Mouse (Mus musculus): ENCODE measurements around the gene Kif1c. TPM values are rescaled to one million over a fixed set of nuclear protein-coding genes. Genes with fewer than 3 reads are reported as not detected.

The Kif1c gene
- polyA plus RNA-seq, 1 experiment from 2014 or later, result 2.3 TPM

GRCm38 (mm10) chr11:70671333-70672047 lies 28.9 kb upstream of the Kif1c start:
- no peaks in the 10 kb centered on the region for H3K9me3 ChIP-seq (ENCODE audit: control insufficient read depth, low read length)
- H3K27me3 ChIP-seq (replicated peaks; ENCODE audit: control insufficient read depth, insufficient read depth, low read length), result no peaks in the 10 kb centered on the region
- H3K4me3 ChIP-seq (ENCODE audit: low read length), result no peak overlapping the region
- H3K4me1 ChIP-seq (ENCODE audit: control insufficient read depth, insufficient read depth, low read length), result peaks cover 13% of the 10 kb centered on the region
- no peak for ATAC-seq
- peaks cover 8% of the 10 kb centered on the region for H3K36me3 ChIP-seq (ENCODE audit: control insufficient read depth, insufficient read depth, low read length)
- no peak overlapping the region; the same call in 1 of the 2 replicates for H3K9ac ChIP-seq (ENCODE audit: low read depth, low read length)
- WGBS, result 80% methylated on average over 16 of the region's 16 CpGs
- no peak overlapping the region for H3K27ac ChIP-seq (ENCODE audit: low read length)
- H3K4me2 ChIP-seq (ENCODE audit: low read depth, low read length), result no peak overlapping the region

GRCm38 (mm10) chr11:70674014-70674413 lies 26.3 kb upstream of the Kif1c start:
- Histone ChIP-seq H3K4me3 (ENCODE audit: low read length) (no peak overlapping the region), H3K27me3 (replicated peaks; ENCODE audit: control insufficient read depth, insufficient read depth, low read length) (no peaks in the 10 kb centered on the region), H3K9me3 (ENCODE audit: control insufficient read depth, low read length) (no peaks in the 10 kb centered on the region), H3K4me1 (ENCODE audit: control insufficient read depth, insufficient read depth, low read length) (peaks cover 11% of the 10 kb centered on the region), H3K27ac (ENCODE audit: low read length) (no peak overlapping the region), H3K4me2 (ENCODE audit: low read depth, low read length) (no peak overlapping the region), H3K36me3 (ENCODE audit: control insufficient read depth, insufficient read depth, low read length) (peaks cover 8% of the 10 kb centered on the region), H3K9ac (ENCODE audit: low read depth, low read length) (no peak overlapping the region)
- ATAC-seq, result no peak
- 81% methylated on average over 6 of the region's 6 CpGs for WGBS

GRCm38 (mm10) chr11:70674501-70674900 lies 25.8 kb upstream of the Kif1c start:
- whole genome bisulfite sequencing, result 68% methylated on average over 11 of the region's 11 CpGs

GRCm38 (mm10) chr11:70678092-70678491 lies 22.3 kb upstream of the Kif1c start:
- H3K27ac ChIP-seq (ENCODE audit: low read length), result no peak overlapping the region
- WGBS, result 76% methylated on average over 9 of the region's 9 CpGs
- H3K27me3 ChIP-seq (replicated peaks; ENCODE audit: control insufficient read depth, insufficient read depth, low read length), result no peaks in the 10 kb centered on the region
- H3K4me3 ChIP-seq (ENCODE audit: low read length), result no peak overlapping the region
- peaks cover 9% of the 10 kb centered on the region for H3K36me3 ChIP-seq (ENCODE audit: control insufficient read depth, insufficient read depth, low read length)
- H3K9ac ChIP-seq (ENCODE audit: low read depth, low read length), result no peak overlapping the region
- peaks cover 5% of the 10 kb centered on the region for H3K4me1 ChIP-seq (ENCODE audit: control insufficient read depth, insufficient read depth, low read length)
- no peak overlapping the region for H3K4me2 ChIP-seq (ENCODE audit: low read depth, low read length)
- H3K9me3 ChIP-seq (ENCODE audit: control insufficient read depth, low read length), result no peaks in the 10 kb centered on the region
- no peak for ATAC-seq

More at GRCm38 (mm10) chr11:70674501-70674900, 25.8 kb upstream of the Kif1c start:
- Histone ChIP-seq H3K27me3 (replicated peaks; ENCODE audit: control insufficient read depth, insufficient read depth, low read length) (no peaks in the 10 kb centered on the region), H3K36me3 (ENCODE audit: control insufficient read depth, insufficient read depth, low read length) (peaks cover 8% of the 10 kb centered on the region), H3K9ac (ENCODE audit: low read depth, low read length) (no peak overlapping the region), H3K4me3 (ENCODE audit: low read length) (no peak overlapping the region), H3K4me1 (ENCODE audit: control insufficient read depth, insufficient read depth, low read length) (peaks cover 11% of the 10 kb centered on the region), H3K4me2 (ENCODE audit: low read depth, low read length) (no peak overlapping the region), H3K27ac (ENCODE audit: low read length) (no peak overlapping the region), H3K9me3 (ENCODE audit: control insufficient read depth, low read length) (no peaks in the 10 kb centered on the region)
- no peak for ATAC-seq

- no peaks in the 10 kb centered on the region for H3K27me3 ChIP-seq (replicated peaks; ENCODE audit: control insufficient read depth, insufficient read depth, low read length)
- 77% methylated on average over 2 of the region's 2 CpGs for WGBS
- no peaks in the 10 kb centered on the region for H3K9me3 ChIP-seq (ENCODE audit: control insufficient read depth, low read length)
- ATAC-seq, result no peak
- H3K36me3 ChIP-seq (ENCODE audit: control insufficient read depth, insufficient read depth, low read length), result peaks cover 11% of the 10 kb centered on the region
- no peak overlapping the region for H3K27ac ChIP-seq (ENCODE audit: low read length)
- no peak overlapping the region for H3K4me3 ChIP-seq (ENCODE audit: low read length)
- no peak overlapping the region for H3K9ac ChIP-seq (ENCODE audit: low read depth, low read length)
- H3K4me2 ChIP-seq (ENCODE audit: low read depth, low read length), result no peak overlapping the region
- peaks cover 5% of the 10 kb centered on the region for H3K4me1 ChIP-seq (ENCODE audit: control insufficient read depth, insufficient read depth, low read length)
Measured at GRCm38 (mm10) chr11:70678576-70678975, 21.8 kb upstream of the Kif1c start.

- no peak overlapping the region for H3K27ac ChIP-seq (ENCODE audit: low read length)
Measured at GRCm38 (mm10) chr11:70679361-70679760, 21.0 kb upstream of the Kif1c start.

GRCm38 (mm10) chr11:70679894-70680293 lies 20.5 kb upstream of the Kif1c start:
- no peaks in the 10 kb centered on the region for H3K9me3 ChIP-seq (ENCODE audit: control insufficient read depth, low read length)

More at GRCm38 (mm10) chr11:70679361-70679760, 21.0 kb upstream of the Kif1c start:
- 95% methylated on average over 8 of the region's 8 CpGs for WGBS
- H3K4me1 ChIP-seq (ENCODE audit: control insufficient read depth, insufficient read depth, low read length), result peaks cover 5% of the 10 kb centered on the region
- H3K9me3 ChIP-seq (ENCODE audit: control insufficient read depth, low read length), result no peaks in the 10 kb centered on the region
- H3K9ac ChIP-seq (ENCODE audit: low read depth, low read length), result no peak overlapping the region
- no peak for ATAC-seq
- H3K36me3 ChIP-seq (ENCODE audit: control insufficient read depth, insufficient read depth, low read length), result peaks cover 8% of the 10 kb centered on the region; the same call in 1 of the 2 replicates
- no peak overlapping the region for H3K4me2 ChIP-seq (ENCODE audit: low read depth, low read length)
- no peak overlapping the region for H3K4me3 ChIP-seq (ENCODE audit: low read length)
- H3K27me3 ChIP-seq (replicated peaks; ENCODE audit: control insufficient read depth, insufficient read depth, low read length), result no peaks in the 10 kb centered on the region

GRCm38 (mm10) chr11:70681170-70681569 lies 19.2 kb upstream of the Kif1c start:
- no peak overlapping the region for H3K4me3 ChIP-seq (ENCODE audit: low read length)
- H3K27me3 ChIP-seq (replicated peaks; ENCODE audit: control insufficient read depth, insufficient read depth, low read length), result no peaks in the 10 kb centered on the region
- H3K9me3 ChIP-seq (ENCODE audit: control insufficient read depth, low read length), result no peaks in the 10 kb centered on the region
- no peak overlapping the region for H3K4me2 ChIP-seq (ENCODE audit: low read depth, low read length)
- peaks cover 3% of the 10 kb centered on the region; the same call in 1 of the 2 replicates for H3K36me3 ChIP-seq (ENCODE audit: control insufficient read depth, insufficient read depth, low read length)
- no peak for ATAC-seq
- no peak overlapping the region for H3K27ac ChIP-seq (ENCODE audit: low read length)
- H3K4me1 ChIP-seq (ENCODE audit: control insufficient read depth, insufficient read depth, low read length), result peaks cover 12% of the 10 kb centered on the region
- no peak overlapping the region for H3K9ac ChIP-seq (ENCODE audit: low read depth, low read length)
- 69% methylated on average over 12 of the region's 12 CpGs for WGBS

More at GRCm38 (mm10) chr11:70679894-70680293, 20.5 kb upstream of the Kif1c start:
- H3K36me3 ChIP-seq (ENCODE audit: control insufficient read depth, insufficient read depth, low read length), result peaks cover 7% of the 10 kb centered on the region; the same call in 1 of the 2 replicates
- no peak overlapping the region for H3K4me3 ChIP-seq (ENCODE audit: low read length)
- H3K4me1 ChIP-seq (ENCODE audit: control insufficient read depth, insufficient read depth, low read length), result peaks cover 7% of the 10 kb centered on the region
- no peak overlapping the region for H3K4me2 ChIP-seq (ENCODE audit: low read depth, low read length)
- no peak overlapping the region for H3K27ac ChIP-seq (ENCODE audit: low read length)
- WGBS, result 85% methylated on average over 8 of the region's 8 CpGs
- ATAC-seq, result no peak
- H3K27me3 ChIP-seq (replicated peaks; ENCODE audit: control insufficient read depth, insufficient read depth, low read length), result no peaks in the 10 kb centered on the region
- H3K9ac ChIP-seq (ENCODE audit: low read depth, low read length), result no peak overlapping the region

GRCm38 (mm10) chr11:70681897-70682581 lies 18.3 kb upstream of the Kif1c start:
- H3K4me1 ChIP-seq (ENCODE audit: control insufficient read depth, insufficient read depth, low read length), result peaks cover 20% of the 10 kb centered on the region
- ATAC-seq, result no peak; the same call in 1 of the 2 replicates
- H3K9me3 ChIP-seq (ENCODE audit: control insufficient read depth, low read length), result no peaks in the 10 kb centered on the region
- H3K27me3 ChIP-seq (replicated peaks; ENCODE audit: control insufficient read depth, insufficient read depth, low read length), result no peaks in the 10 kb centered on the region
- H3K36me3 ChIP-seq (ENCODE audit: control insufficient read depth, insufficient read depth, low read length), result peaks cover 3% of the 10 kb centered on the region; the same call in 1 of the 2 replicates
- no peak overlapping the region for H3K27ac ChIP-seq (ENCODE audit: low read length)
- WGBS, result 28% methylated on average over 11 of the region's 11 CpGs
- H3K4me2 ChIP-seq (ENCODE audit: low read depth, low read length), result no peak overlapping the region
- H3K9ac ChIP-seq (ENCODE audit: low read depth, low read length), result no peak overlapping the region
- H3K4me3 ChIP-seq (ENCODE audit: low read length), result no peak overlapping the region
